Mouse (Mus musculus): Measurements from ENCODE around the gene Mlana.

The Mlana gene

GRCm38 (mm10) chr19:29675562-29676078 is 22.0 kb upstream of the Mlana start:
- DNase-seq (ENCODE audit: low spot score in 2 of 2), result no peak

- no peak for DNase-seq (ENCODE audit: low spot score in 2 of 2)
These were observed 21.0 kb upstream of the Mlana start for GRCm38 (mm10) chr19:29676479-29677193.

GRCm38 (mm10) chr19:29678181-29678778 is 19.3 kb upstream of the Mlana start:
- no peak for DNase-seq (ENCODE audit: low spot score in 2 of 2)

- DNase-seq (ENCODE audit: low spot score in 2 of 2), result no peak
These were observed 17.2 kb upstream of the Mlana start for GRCm38 (mm10) chr19:29680182-29681152.

- peak; percentile 48 to 84 for DNase-seq (ENCODE audit: low spot score in 2 of 2)
These were observed 13.6 kb upstream of the Mlana start for GRCm38 (mm10) chr19:29683844-29684540.

- no peak for DNase-seq (ENCODE audit: low spot score in 2 of 2)
These were observed 2.6 kb upstream of the Mlana start for GRCm38 (mm10) chr19:29695071-29695470.

- DNase-seq (ENCODE audit: low spot score in 2 of 2), result no peak
These were observed 1.3 kb upstream of the Mlana start for GRCm38 (mm10) chr19:29696309-29696708.

GRCm38 (mm10) chr19:29696840-29697239 is 784 bp upstream of the Mlana start:
- no peak for DNase-seq (ENCODE audit: low spot score in 2 of 2)

GRCm38 (mm10) chr19:29701707-29702106 is 4.1 kb downstream of the Mlana start:
- DNase-seq (ENCODE audit: low spot score in 2 of 2), result no peak

- DNase-seq (ENCODE audit: low spot score in 2 of 2), result no peak
These were observed 6.8 kb downstream of the Mlana start for GRCm38 (mm10) chr19:29704436-29704835.

GRCm38 (mm10) chr19:29707314-29707898 is 9.8 kb downstream of the Mlana start:
- no peak for DNase-seq (ENCODE audit: low spot score in 2 of 2)

GRCm38 (mm10) chr19:29708003-29708402 is 10.4 kb downstream of the Mlana start:
- peak in 1 of 2 experiments; percentile 15 for DNase-seq (ENCODE audit: low spot score in 2 of 2)

GRCm38 (mm10) chr19:29708461-29708860 is 10.8 kb downstream of the Mlana start:
- DNase-seq (ENCODE audit: low spot score in 2 of 2), result no peak

- DNase-seq (ENCODE audit: low spot score in 2 of 2), result no peak
These were observed 11.8 kb downstream of the Mlana start for GRCm38 (mm10) chr19:29709461-29709860.

- DNase-seq (ENCODE audit: low spot score in 2 of 2), result no peak
These were observed 15.8 kb downstream of the Mlana start for GRCm38 (mm10) chr19:29713451-29713850.

- no peak for DNase-seq (ENCODE audit: low spot score in 2 of 2)
These were observed 20.2 kb downstream of the Mlana start for GRCm38 (mm10) chr19:29717854-29718253.

- no peak for DNase-seq (ENCODE audit: low spot score in 2 of 2)
These were observed 20.9 kb downstream of the Mlana start for GRCm38 (mm10) chr19:29718476-29718875.

GRCm38 (mm10) chr19:29735421-29735820 is 37.8 kb downstream of the Mlana start:
- no peak for DNase-seq (ENCODE audit: low spot score in 2 of 2)

GRCm38 (mm10) chr19:29739608-29740007 is 42.0 kb downstream of the Mlana start:
- DNase-seq (ENCODE audit: low spot score in 2 of 2), result no peak

- DNase-seq (ENCODE audit: low spot score in 2 of 2), result no peak
These were observed 43.0 kb downstream of the Mlana start for GRCm38 (mm10) chr19:29740661-29741060.

- DNase-seq (ENCODE audit: low spot score in 2 of 2), result no peak
These were observed 45.9 kb downstream of the Mlana start for GRCm38 (mm10) chr19:29743531-29743930.

All from thymus, postnatal 10 days (tissue).